ENCODE assay signal across 9 mouse cellular contexts in the genomic region with DNA sequence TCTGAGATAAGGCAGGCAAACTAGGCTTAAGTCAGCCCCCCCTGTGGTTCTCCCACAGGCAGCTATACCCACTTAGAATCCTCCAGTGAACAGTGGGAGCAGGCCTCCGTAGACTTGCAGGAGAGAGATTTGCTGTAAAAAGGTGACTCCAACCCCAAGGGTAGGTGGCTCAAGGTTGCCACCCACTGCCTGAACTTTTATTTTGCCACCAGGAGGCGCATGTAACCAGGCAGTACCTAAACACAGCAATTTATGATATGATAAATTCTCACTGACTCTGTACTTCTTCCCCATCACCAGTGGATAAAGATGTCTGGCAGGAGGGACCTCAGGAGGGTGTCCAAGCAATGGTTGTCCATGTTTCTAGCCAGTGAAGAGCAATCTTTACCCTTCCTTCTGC. TPM values are rescaled to one million over a fixed set of nuclear protein-coding genes. Genes with fewer than 3 reads are reported as not detected.
DNase-seq lines count a peak whose midpoint lies in the region; ATAC-seq and TF ChIP-seq lines count a peak whose summit lies in the region.
"Had no signal": no experiment of that assay in that cellular context is flagged by ENCODE, and none has a peak within 500 bp of the region (broad histone marks: within the 10 kb centered on the region; RNA-seq: fewer than 3 reads in every experiment).

No protein-coding gene starts in this region.

- TF ChIP-seq CTCF in brain, embryonic 14.5 days (IDR thresholded peaks at IDR 0.05; ENCODE audit: borderline replicate concordance, extremely low read depth, insufficient read depth, insufficient read length) = peak; percentile 45; the same call in 1 of the 2 replicates

- no peak for TF ChIP-seq POLR2A in brain, embryonic 14.5 days (IDR thresholded peaks at IDR 0.05; ENCODE audit: borderline replicate concordance, extremely low read depth, insufficient read depth, insufficient read length, poor library complexity, severe bottlenecking)

- no peak for ATAC-seq in CD4-positive, CD25-positive, alpha-beta regulatory T cell, adult 4 months

- peak; percentile 57 for DNase-seq in CD4-positive, CD25-positive, alpha-beta regulatory T cell, adult 2 months (ENCODE audit: low read depth, low spot score)
- DNase-seq in kidney, postnatal 10 days = peak; percentile 24
- no peak for DNase-seq in kidney, adult 11 months
- DNase-seq in 3T3-L1 (ENCODE audit: low read depth, low spot score) = peak; percentile 62
- no peak for DNase-seq in brain, embryonic 14.5 days (ENCODE audit: low read depth)
- no peak for DNase-seq in right cerebral cortex, adult 18-20 months
- DNase-seq in embryo, embryonic 10.5 days (ENCODE audit: low spot score) = no peak
- DNase-seq: left cerebral cortex, postnatal 4 days had no signal

RNA-seq across cellular contexts. Expression of a gene that starts 38.1 kb away (rescaled TPM):
- 1 to 10 TPM in 1 of 2 experiments, under 1 TPM in 1; 0.81 to 1.7 TPM for polyA plus RNA-seq in CD4-positive, CD25-positive, alpha-beta regulatory T cell, adult 4 months (2017; shearing (Covaris generic))
- polyA plus RNA-seq in brain, embryonic 14.5 days (2012; rRNA removed) = 4.0 and 7.8 TPM in 2 replicates

Comparison
In these comparisons a context has a peak if more than half of its experiments do, and no peak if none do; other contexts are left out.
1. DNase-seq: peak in CD4-positive, CD25-positive, alpha-beta regulatory T cell, adult 2 months (single experiment), kidney, postnatal 10 days (single experiment) and 3T3-L1 (single experiment); none in kidney, adult 11 months (single experiment), brain, embryonic 14.5 days (single experiment), right cerebral cortex, adult 18-20 months (single experiment) and embryo, embryonic 10.5 days (single experiment).